Mouse (Mus musculus): ENCODE measurements at regions not wholly inside any gene's neighbourhood (a gene's known extent, or its start where the extent isn't known, plus 50 kb on each side); places are given as distances from the start of the nearest gene placed in this dataset.
"Not testable (repeated sequence)": the region's sequence is repeated elsewhere in the genome, so short reads cannot be mapped to it uniquely, and the experiment has no call there.

DNA sequence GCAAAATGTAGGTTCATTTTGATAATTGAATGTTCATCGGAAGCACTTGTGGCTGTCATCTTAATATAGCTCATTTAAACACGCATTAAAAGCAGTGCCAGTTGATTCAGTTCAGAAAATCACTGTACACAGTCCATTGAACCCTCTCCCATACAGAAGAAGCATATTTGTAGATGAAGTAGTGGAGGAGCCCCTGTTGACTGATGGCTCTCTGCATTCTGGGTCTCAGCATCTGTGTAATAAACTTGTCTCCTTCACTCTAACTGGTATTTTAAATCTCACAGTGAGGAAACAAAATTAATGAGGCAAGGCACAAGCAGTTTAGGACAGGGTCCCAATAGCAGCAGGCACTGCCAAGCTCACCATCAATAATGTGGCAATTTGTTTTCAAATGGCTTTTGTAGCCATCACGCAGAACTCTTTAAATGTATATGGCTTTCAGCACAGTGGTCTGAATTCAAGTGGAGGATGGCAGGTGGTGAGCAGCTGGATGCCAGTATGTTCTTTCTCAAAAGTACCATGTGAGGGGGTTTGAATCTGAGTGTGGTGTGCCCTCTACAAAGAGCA lies 302.8 kb upstream of the Sdr16c6 start:
- intact Hi-C loops (cut with DNase I), result no loop called here
- no peak for DNase-seq

DNA sequence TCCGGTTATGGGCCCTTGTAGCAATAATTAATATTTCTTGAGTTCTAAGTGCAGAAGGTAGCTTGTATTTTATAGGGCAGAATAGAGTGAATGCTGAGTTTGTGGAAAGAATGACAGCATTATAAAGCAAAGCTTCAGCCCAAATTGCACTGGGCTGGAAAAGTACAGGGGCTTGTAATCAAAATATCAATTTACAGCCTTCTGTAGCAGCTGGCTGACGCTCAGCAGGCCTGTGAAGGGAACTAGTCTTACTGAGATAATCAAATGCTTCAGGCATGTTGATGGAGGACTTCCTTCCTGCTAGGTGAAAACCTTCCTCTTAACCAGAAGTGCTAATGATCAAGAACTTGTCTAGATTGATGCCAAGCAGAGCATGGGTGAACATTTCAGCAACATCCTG lies 257.9 kb upstream of the Sdr16c6 start:
- intact Hi-C loops (cut with DNase I), result no loop called here
- no peak for DNase-seq

DNA sequence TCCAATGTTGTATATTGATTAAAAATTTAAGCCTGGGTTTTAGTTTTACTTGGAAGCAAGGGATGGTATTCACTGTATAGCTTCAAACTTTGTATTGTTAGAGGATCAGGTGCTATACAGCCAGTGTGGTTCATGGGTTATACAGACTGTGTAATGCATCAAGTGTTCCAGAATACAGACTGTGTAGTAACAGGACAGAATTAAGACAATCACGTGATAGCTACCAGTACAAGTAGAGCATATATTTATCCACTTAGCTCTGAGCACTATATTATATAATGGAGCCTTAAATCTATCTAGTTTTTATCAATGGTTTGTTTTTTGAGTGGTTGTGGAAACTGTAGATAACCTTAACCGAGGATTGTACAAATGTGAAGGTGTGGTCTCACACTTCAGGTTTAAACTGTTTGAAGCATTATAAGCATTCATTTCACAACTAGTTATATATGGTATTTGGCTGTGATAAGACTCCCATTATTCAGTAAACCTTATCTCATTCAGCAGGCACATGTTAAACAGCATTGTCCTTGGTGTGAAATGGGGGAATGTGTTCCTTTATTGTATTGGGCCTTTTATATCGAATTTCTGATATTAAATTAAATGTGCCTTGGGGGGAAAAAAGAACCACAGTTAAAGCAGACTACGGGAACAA lies 256.3 kb upstream of the Sdr16c6 start:
- intact Hi-C loops (cut with DNase I), result no loop called here
- no peak for DNase-seq

DNA sequence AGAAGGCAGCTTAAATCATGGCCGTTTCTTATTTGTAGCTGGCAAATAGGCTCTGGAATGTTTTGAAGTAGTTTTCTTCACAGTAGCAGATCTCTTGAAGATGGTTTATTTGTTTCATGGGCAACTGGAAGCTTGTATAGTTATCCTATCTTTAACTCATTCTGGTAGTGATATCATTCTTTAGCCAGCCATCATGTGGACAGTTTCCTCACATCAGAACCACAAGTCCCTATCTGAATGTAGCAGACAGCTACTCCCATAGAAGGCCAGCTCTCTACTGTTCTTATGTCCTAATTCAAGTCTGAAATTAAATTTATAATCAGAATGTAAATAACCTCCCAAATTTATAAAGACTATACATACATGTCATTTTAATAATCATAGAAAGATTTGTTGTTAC lies 253.8 kb upstream of the Sdr16c6 start:
- intact Hi-C loops (cut with DNase I), result no loop called here
- no peak for DNase-seq

DNA sequence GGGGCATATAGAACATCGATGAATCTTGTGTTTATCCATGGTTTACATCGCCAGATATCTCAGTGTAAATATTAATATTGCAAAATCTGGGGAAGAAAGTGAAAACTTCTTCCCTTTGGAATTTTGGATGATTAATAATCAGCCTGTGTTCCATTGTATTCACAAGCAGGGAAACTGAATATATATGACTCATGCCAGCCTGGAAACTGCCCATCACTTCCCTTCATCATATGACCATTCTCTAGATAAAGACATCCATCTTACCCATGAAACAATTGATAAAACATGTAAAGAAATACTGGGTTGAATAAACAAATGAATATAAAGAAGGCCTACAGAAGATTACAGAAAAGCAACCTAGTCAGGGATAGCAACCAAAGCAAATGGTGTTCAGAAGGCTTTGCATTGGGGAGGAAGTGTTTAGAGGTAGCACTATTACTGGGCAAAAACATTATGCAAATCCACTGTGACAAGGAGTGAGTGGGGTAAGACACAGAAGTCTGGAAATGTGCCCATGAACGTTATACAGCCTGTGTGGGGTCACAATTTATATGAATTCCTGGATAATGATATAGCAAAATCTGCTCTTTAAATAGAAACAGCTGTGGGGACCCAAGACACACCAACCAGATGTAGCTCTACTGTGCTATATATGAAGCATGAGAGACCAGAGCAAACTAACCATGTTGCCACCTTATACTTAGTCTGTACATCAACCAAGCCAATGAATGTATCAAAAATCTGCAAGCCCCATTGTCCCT lies 238.5 kb upstream of the Sdr16c6 start:
- intact Hi-C loops (cut with DNase I), result no loop called here

DNA sequence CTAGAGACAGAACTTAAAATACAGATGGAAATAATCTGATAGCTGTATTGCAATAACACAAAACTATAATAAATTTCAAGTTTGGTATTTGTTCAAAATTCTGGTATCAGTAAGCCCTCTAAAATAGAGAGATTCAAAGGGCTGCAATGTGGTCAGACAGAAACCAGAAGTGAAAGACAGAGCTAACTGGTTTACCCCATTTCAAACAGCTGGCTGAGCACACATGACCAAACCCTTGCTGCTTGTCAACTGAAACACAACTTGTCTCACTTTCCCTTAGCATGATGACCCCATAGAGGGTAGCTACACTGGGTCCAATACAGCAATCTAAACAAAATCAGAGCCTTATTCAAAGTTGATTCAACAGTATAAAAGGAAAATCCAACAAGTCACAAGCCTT lies 234.2 kb upstream of the Sdr16c6 start:
- DNase-seq, result no peak
- intact Hi-C loops (cut with DNase I), result no loop called here

More for the DNA sequence above, 238.5 kb upstream of the Sdr16c6 start:
- no peak for DNase-seq

DNA sequence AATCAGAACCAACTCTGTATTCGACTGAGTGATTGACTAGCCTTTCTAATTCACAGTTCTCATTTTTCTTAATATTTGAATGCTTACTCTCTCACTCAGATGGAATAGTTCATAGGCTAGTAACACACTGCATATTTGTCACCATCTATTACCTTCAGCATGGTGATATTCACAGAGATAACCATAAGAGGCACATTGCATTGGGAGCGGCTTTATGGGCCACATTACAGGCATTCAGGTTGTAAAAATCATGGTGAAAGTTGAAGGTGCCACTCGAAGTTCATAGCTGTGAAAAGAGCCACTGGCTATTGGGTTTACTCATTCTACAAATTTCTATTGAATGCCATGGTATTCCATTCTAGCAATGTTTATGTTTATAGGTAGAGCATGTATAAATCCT lies 229.6 kb upstream of the Sdr16c6 start:
- no peak for DNase-seq
- intact Hi-C loops (cut with DNase I), result no loop called here

DNA sequence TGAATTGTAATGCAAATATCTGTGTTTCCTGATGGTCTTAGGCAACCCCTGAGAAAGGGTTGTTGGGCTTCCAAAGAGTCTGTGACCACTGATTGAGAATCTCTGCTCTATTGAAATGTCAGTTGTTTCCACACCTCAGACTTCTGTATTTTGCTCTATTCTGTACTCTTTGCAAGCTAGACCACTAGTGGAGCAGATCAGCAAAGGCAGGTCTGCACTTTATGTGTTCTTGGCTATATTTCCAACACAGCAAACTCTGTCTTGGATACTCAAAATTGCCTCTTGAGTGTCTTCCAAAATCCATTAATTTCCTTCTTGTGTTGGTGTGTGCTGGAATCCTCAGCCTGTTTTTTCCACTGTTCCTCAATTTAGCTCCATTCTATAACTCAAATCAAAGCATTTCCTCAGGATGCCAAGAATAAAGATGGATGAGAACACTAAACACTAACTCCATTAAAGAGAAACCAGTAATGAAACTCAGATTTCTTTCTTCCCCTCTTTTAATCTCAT lies 228.5 kb upstream of the Sdr16c6 start:
- intact Hi-C loops (cut with DNase I), result no loop called here
- no peak for DNase-seq

DNA sequence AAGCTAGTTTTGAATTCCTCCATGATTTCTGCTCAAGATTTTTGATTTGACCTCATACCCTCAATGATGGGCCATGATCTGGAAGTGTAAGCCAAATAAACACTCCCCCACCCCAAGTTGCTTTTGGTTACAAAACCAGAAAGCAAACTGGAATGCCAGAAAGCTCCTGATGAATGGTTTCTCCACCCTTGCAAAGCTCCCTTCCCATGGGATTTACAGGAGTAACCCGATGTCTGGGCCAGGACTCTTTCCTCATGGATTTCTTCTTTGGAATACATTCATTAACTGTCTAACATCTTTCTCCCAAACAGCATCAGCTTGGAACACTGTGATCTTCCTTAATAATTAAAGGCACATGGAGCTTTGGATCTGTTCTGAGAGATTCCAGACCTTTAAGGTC lies 227.3 kb upstream of the Sdr16c6 start:
- intact Hi-C loops (cut with DNase I), result no loop called here
- DNase-seq, result no peak

DNA sequence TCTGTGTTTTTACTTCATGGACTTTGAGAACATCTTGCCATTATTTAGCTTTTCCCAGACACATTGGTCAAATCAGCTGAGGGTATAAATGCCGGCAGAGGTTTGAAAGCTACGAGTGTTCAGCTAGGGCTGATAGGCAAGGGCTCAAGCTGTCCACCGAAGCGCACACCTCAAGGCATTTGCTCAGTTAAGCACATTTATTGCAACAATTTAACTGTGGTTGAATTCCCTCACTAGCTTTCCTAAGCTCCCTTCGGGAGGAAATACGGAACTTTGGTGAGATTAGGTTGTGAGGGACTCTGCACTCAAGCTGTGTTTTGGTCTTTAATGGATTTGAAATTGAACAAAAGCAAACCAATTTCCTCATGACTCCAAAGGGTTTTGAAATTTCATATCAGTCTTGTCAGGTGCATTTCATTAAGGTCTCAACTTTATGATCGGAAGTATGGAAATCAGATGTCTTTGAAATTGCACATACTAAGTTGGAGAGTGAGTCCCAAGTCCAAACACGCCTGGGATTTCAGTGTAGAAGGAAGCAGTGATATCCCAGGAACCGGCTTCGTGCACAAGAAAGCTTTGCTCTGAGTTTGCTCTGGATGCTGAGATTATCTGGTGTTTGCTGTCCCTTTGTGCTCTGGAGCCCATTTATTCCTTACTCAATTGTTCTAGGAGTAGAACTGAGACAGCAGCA lies 223.0 kb upstream of the Sdr16c6 start:
- intact Hi-C loops (cut with DNase I), result no loop called here
- DNase-seq, result no peak

DNA sequence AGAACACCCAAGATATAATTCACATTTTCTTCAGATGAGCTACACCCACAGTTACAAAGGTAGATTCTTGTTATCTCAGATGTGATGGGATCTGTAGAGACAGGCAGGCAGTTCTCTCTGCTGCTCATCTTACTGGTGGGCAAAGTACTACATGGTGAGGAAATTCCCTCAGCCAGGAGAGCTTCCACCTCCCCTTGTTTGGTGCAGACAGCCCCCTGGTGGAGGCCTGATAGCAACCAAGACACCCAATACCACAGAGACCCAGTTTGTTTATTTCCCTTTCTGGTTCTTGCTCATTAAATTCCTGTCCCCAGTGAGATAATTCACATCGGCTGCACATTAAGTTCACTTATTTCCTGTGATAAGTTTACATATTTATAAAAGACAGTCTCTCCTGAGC lies 222.3 kb upstream of the Sdr16c6 start:
- intact Hi-C loops (cut with DNase I), result no loop called here
- DNase-seq, result peak; percentile 4

DNA sequence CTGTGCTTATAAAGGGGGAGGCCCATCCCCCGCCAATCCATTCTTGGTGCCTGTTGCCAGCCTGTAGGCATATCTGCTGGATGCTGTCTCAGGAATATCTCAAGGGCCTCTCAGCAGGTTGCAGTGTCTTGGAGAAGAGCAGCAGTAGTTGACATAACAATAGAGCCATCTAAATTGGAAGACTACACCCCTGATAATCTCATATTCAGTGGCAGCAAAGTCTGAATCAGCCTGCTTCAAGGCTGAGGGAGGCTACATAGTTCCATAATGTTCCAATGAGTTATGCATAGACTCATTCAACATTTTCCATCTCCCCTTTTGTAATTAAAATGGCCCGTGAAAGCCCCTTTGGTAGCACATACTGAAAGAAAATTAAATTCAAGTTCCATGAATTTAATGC lies 172.3 kb upstream of the Sdr16c6 start:
- intact Hi-C loops (cut with DNase I), result no loop called here
- no peak for DNase-seq

DNA sequence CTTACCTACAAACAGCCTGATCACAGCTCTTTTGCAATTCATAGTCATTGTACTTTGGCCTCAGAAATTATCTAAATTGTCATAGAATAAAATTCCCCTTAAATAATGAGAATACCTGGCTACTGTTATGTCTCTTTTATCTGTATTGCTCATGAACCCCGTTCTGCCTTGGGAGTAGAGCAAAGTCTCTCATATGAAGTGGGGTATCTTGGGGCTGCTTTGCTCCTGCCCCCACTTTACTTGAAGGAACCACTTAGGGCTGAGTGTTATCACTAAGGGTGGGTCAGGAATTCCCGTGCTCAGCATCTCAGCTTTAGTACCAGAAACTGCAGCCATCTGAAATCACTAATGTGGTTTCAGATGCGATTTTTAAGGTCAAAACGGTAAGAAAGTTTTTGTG lies 170.3 kb upstream of the Sdr16c6 start:
- no peak for DNase-seq
- intact Hi-C loops (cut with DNase I), result no loop called here

DNA sequence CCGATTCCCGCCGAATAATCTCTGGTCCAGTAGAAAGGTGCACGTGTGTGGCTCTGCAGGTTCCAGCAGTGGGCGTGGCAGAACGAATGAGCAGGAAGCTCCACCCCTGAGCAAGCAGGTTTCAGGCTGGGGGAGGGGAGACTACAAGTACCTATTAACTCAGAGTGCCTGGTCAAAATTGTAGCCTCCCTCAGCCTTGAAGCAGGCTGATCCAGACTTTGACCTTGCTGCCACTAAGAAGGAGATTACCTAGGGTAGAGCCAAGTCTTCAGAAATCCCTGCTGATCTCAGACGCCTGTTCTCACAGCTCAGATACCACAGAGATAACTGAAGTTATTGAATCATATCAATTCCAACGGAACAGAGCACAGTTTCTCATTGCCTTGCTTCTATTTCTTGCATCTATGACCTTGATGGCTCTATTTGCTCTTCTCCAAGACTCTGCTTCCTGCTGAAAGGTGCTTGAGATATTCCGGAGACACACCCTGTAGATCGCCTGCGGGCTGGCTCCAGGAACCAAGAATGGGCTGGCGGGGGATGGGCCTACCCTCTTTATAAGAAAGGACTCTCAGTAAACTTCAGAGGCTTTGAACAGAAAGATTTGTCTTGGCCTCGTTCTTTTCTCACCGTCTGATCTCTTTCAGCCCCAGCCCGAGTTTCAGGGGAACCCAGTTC lies 165.1 kb upstream of the Sdr16c6 start:
- intact Hi-C loops (cut with DNase I), result not testable (repeated sequence)

DNA sequence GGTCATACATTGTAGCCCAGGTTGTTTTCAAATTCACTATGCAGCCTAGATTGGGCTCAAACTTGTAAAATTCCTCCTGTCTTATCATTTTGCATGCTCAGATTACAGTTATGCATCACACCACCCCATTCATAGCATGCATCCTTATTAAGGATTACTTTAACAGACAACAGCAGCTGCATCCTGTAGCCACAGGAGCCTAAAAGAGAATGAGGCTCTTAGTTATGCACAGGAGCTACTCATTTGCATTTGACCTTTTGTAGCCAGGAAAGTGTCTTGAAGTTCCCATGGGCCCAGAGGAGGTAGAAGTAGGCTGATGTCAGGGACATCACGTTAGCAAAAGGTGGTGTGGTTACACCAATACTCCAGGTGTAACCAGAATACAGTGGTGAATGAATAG lies 148.9 kb upstream of the Sdr16c6 start:
- no peak for DNase-seq
- intact Hi-C loops (cut with DNase I), result no loop called here

More for the DNA sequence above, 165.1 kb upstream of the Sdr16c6 start:
- not testable (repeated sequence) for DNase-seq

DNA sequence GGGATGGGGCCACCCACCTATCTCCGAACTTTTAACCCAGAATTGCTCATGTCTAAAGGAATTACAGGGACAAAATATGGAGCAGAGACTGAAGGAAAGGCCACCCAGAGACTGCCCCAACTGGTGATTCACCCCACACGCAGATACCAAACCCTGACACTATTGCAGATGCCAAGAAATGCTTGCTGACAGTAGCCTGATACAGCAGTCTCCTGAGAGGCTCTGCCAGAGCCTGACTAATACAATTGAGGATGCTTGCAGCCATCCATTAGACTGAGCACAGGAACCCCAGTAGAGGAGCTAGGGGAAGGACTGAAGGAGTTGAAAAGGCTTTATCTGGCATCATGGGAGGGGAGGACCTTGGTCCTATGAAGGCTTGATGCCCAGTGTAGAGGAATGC lies 142.4 kb upstream of the Sdr16c6 start:
- intact Hi-C loops (cut with DNase I), result no loop called here

DNA sequence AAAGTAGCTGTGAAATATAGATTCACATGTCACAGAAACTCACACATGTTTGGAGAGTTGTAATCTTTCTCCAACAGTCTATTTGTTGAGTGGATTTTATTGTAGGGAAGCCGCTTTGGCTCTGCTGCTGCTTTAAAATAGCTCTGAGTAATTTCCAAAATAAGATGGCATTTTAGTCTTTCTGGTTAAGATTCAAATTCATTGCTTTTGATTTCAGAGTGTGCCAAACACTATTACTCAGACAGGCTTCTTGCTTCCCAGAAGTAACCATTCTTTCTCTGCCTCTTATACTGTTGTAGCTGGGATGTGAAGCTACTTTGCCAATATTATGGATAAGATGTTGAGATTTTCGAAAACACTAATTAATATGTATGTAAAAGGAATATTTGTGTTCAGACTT lies 134.6 kb upstream of the Sdr16c6 start:
- no peak for DNase-seq
- intact Hi-C loops (cut with DNase I), result no loop called here

More for the DNA sequence above, 142.4 kb upstream of the Sdr16c6 start:
- DNase-seq, result no peak

DNA sequence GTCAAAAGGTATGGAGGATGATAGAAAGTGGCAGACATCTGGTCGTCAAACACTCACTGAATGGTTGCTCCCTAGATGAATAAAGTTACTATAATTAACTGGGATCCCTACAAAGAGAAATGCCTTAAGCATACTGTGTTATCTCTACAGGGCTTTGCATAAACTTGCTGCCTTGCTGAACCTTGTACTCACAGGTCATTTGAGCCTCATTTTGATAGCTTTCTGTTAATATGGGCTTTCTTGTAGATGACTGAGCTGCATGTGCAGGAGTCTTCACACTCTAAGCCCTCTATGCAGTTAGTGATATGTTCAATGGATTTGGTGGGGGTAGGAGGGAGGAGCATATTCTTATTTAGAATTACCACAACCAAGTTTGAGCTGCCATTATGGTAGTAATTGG lies 127.8 kb upstream of the Sdr16c6 start:
- no peak for DNase-seq
- intact Hi-C loops (cut with DNase I), result no loop called here

DNA sequence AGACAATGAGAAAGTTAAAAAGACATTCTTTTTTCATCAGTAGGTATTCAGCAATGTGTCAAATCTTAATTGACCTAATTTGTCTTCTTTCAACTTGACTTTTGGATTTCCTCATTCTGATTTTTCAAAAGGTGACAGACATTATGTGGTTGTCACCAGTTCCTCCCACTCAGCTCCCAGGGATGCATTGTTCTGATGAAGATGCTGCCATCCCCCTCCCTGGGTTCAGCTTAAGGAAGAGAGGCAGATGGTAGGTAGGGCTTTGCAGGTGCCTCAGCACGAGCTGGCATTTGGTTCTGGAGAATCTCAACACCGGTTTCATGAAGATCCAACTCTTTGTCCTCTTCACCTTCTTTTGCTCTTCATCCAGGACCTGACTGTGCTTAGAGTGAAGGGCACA lies 122.0 kb upstream of the Sdr16c6 start:
- no peak for DNase-seq
- intact Hi-C loops (cut with DNase I), result no loop called here

DNA sequence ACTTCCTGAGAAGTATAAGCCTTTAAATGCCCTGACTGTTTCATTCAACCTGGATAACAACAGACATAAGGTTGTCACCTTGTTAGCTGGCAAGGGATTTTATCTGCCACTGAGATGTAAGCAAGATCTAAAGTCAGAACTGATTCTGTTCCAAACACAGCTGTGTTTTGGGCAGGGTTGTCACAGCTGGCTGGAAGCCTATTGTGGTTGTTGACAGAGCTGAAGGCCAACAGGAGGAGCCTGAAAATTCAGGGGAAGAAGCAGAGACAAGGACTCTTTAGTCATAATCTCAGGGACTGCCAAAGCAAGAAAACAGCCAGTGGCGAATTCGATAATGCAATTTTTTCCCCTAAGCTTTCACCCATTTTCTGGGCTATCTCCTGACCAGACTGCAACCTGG lies 118.5 kb upstream of the Sdr16c6 start:
- DNase-seq, result no peak
- intact Hi-C loops (cut with DNase I), result no loop called here

DNA sequence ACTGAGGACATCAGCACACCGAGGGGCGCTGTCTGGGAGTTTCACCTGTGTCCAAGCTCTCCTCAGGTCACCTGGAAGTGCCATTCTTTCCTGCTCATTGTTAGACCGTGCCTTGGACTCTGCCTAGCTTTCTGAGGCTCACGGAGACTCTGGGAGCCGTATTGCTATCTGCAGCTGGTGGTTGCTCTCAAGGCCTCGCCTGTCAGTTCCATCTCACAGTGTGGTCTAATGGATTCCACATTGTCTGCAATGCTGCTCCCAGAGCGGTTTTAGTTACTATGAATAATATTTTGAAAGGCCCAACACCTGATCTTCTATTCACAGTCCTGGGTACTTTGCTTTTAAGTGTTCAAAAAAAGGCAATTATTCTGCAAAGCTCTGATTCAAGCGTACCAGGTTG lies 117.9 kb upstream of the Sdr16c6 start:
- intact Hi-C loops (cut with DNase I), result no loop called here
- DNase-seq, result no peak

Measured in left cerebral cortex, postnatal 4 days (tissue).